Mouse (Mus musculus) liver, embryonic 13.5 days (tissue): Measurements from ENCODE around the gene Cmtm3. TPM values are rescaled to one million over a fixed set of nuclear protein-coding genes. Genes with fewer than 3 reads are reported as not detected.
"Not testable (repeated sequence)": the region's sequence is repeated elsewhere in the genome, so short reads cannot be mapped to it uniquely, and the experiment has no call there.

Experiments used
- ATAC-seq: fragments of 200-750 bp; cut with Nextera tagmentation; 2 replicates; pipeline ENCODE4 v1.8.0; 2017; ENCODE audit warnings: low read depth, mild to moderate bottlenecking, moderate number of reproducible peaks, moderate library complexity
- DNase-seq: peaks from one replicate; pipeline ENCODE4 v3.0.0; 2022
- H3K27ac ChIP-seq: fragments of 300-500 bp; sonication (generic); 2 replicates; pipeline ENCODE4 v1.5.1; 2015; ENCODE audit warnings: moderate library complexity, mild to moderate bottlenecking, inconsistent platforms
- H3K27me3 ChIP-seq: fragments of 300-500 bp; sonication (generic); 2 replicates; pipeline ENCODE4 v1.6.1; 2015; ENCODE audit warnings: mild to moderate bottlenecking, inconsistent platforms
- H3K36me3 ChIP-seq: fragments of 300-500 bp; sonication (generic); 2 replicates; pipeline ENCODE4 v1.6.1; 2015; ENCODE audit warnings: mild to moderate bottlenecking, inconsistent platforms
- H3K4me1 ChIP-seq: fragments of 300-500 bp; sonication (generic); replicated peaks from 2 replicates; pipeline ENCODE4 v1.6.1; 2015; ENCODE audit warnings: inconsistent platforms
- H3K4me2 ChIP-seq: fragments of 300-500 bp; sonication (generic); 2 replicates; pipeline ENCODE4 v1.6.1; 2015; ENCODE audit warnings: inconsistent platforms, mild to moderate bottlenecking, moderate library complexity
- H3K4me3 ChIP-seq: fragments of 300-500 bp; sonication (generic); replicated peaks from 2 replicates; pipeline ENCODE4 v1.5.1; 2015; ENCODE audit warnings: mild to moderate bottlenecking, inconsistent platforms
- H3K9ac ChIP-seq: fragments of 300-500 bp; sonication (generic); 2 replicates; pipeline ENCODE4 v1.6.1; 2015; ENCODE audit warnings: mild to moderate bottlenecking, inconsistent platforms
- H3K9me3 ChIP-seq: fragments of 300-500 bp; sonication (generic); replicated peaks from 2 replicates; pipeline ENCODE4 v1.6.1; 2016; ENCODE audit warnings: inconsistent platforms
- WGBS: fragments of 180-500 bp; shearing (Covaris S2); methylation state at CpG from one replicate; pipeline ENCODE4 v1.1.7; 2015; ENCODE audit not compliant: insufficient replicate concordance; 5-methylcytosine and 5-hydroxymethylcytosine counted together
- polyA plus RNA-seq: library from polyadenylated mRNA; unstranded; fragments of >200 nt; fragmentation: Nextera tagmentation; extraction: Ambion mirVana; gene quantifications from 2 replicates; pipeline ENCODE4 v1.2.1, GENCODE M21; 2015

Cmtm3 gene
- 20.9 and 23.5 TPM in 2 replicates for polyA plus RNA-seq

GRCm38 (mm10) chr8:104339229-104339982, at the start of gene Cmtm3:
Cmtm3 (plus strand) TSS chr8:104339410.
- ATAC-seq (no peak), DNase-seq (no peak)
- no peaks in the 10 kb centered on the region for H3K36me3 ChIP-seq
- H3K4me2 ChIP-seq = peak within 1 kb of the TSS; percentile 73
- peaks cover 33% of the 10 kb centered on the region for H3K4me1 ChIP-seq
- H3K4me3 ChIP-seq = peak within 1 kb of the TSS; percentile 61
- WGBS = 23% methylated on average over 18 of the region's 18 CpGs
- H3K9ac ChIP-seq = peak within 1 kb of the TSS; percentile 69
- peak within 1 kb of the TSS; percentile 12; the same call in 1 of the 2 replicates for H3K27ac ChIP-seq
- H3K27me3 ChIP-seq = peaks cover 13% of the 10 kb centered on the region
- no peaks in the 10 kb centered on the region for H3K9me3 ChIP-seq

DNA sequence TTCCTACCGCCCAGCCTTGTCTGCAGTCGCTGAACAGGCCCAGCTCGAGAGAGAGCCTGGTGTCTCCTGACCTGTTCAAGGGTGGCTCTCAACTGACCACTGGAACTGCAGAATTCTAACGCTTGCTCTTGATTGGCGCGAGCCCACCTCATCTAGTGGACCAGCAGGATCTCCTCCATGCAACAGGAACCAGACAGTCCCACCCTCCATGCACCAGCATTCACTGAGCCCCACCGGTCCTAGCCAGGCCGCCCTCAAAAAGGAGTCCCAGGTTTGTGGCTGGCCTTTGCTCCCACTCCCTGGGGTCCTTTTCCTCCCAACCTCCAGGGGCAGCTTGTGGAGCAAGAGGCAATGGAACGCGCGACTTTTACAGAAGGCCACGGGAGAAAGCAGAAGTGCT, 46.1 kb upstream of the Cmtm3 start, which contains the start of gene Cmtm2a:
TSS of gene Cmtm2a (minus strand) at position 101 of the 400 bp plus-strand sequence.
- WGBS = 76% methylated on average over 12 of the region's 12 CpGs
- not testable (repeated sequence) for H3K27ac ChIP-seq, ATAC-seq

DNA sequence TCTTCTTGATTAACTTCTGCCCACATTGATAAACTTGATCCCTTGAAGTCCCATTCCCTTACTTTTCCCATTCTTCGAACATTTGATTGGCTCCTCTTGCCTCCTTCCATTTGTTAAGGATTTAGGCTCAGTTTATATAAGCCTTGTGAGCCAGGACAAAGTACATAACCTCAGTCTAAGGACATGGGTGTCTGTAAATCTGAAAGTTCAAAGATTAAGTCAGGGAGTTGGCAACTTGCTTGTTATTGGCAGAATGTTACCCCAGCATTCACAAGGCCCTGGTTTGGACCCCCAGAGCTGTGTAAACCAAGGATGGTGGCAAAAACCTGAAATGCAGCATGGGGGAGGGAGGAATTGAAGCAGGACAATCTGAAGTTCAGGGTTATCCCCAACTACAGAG, 44.8 kb upstream of the Cmtm3 start:
- Histone ChIP-seq H3K27ac (no peak overlapping the region), H3K9me3 (no peaks in the 10 kb centered on the region), H3K4me1 (0 out of 2 replicates have a peak, but pooled peaks cover 3% of the 10 kb centered on the region), H3K9ac (no peak overlapping the region), H3K4me3 (no peak overlapping the region), H3K27me3 (no peaks in the 10 kb centered on the region), H3K36me3 (no peaks in the 10 kb centered on the region), H3K4me2 (no peak overlapping the region)
- ATAC-seq (no peak), DNase-seq (no peak)
- 63% methylated on average over 1 of the region's 1 CpGs for WGBS

More for the DNA sequence above, 46.1 kb upstream of the Cmtm3 start, which contains the start of gene Cmtm2a:
- not testable (repeated sequence) for H3K4me1 ChIP-seq, H3K4me2 ChIP-seq, DNase-seq, H3K9me3 ChIP-seq, H3K36me3 ChIP-seq, H3K9ac ChIP-seq, H3K4me3 ChIP-seq, H3K27me3 ChIP-seq

GRCm38 (mm10) chr8:104301577-104301976, 37.6 kb upstream of the Cmtm3 start:
- not testable (repeated sequence) for H3K9ac ChIP-seq, H3K4me3 ChIP-seq, H3K36me3 ChIP-seq, H3K27me3 ChIP-seq, H3K27ac ChIP-seq, DNase-seq, H3K4me1 ChIP-seq, H3K9me3 ChIP-seq, H3K4me2 ChIP-seq, ATAC-seq
- WGBS = 45% methylated on average over 3 of the region's 3 CpGs

DNA sequence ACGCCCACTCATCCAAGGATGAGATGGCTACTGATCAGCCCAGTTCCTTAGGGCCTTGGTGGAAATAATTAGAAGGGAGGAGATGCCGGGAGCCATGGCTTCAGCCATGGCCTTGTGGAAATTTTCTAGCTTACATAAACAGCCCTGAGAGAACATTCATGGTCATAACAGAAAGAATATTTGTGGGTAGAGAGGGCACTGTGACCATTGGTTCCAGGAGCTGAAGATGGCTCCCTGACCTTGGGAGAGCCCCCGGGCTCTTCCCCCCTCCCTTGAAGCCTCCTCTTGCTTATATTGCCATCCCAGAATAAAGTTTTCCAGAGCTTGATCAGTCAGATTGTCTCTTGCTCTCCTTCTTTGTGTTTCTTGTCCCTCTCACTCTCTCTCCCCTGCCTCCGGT, 36.7 kb upstream of the Cmtm3 start:
- not testable (repeated sequence) for H3K4me1 ChIP-seq, H3K9ac ChIP-seq, DNase-seq, H3K4me3 ChIP-seq, H3K36me3 ChIP-seq, H3K4me2 ChIP-seq, H3K9me3 ChIP-seq, H3K27ac ChIP-seq, ATAC-seq, H3K27me3 ChIP-seq
- 71% methylated on average over 4 of the region's 4 CpGs for WGBS

GRCm38 (mm10) chr8:104304962-104305361, 34.2 kb upstream of the Cmtm3 start:
- no peak for DNase-seq
- no peak overlapping the region for H3K9ac ChIP-seq
- H3K36me3 ChIP-seq = no peaks in the 10 kb centered on the region
- H3K4me3 ChIP-seq = no peak overlapping the region
- H3K4me2 ChIP-seq = no peak overlapping the region
- no peaks in the 10 kb centered on the region for H3K9me3 ChIP-seq
- peaks cover 4% of the 10 kb centered on the region; the same call in 1 of the 2 replicates for H3K4me1 ChIP-seq
- no peak for ATAC-seq
- no peaks in the 10 kb centered on the region for H3K27me3 ChIP-seq
- H3K27ac ChIP-seq = no peak overlapping the region
- 74% methylated on average over 11 of the region's 11 CpGs for WGBS

DNA sequence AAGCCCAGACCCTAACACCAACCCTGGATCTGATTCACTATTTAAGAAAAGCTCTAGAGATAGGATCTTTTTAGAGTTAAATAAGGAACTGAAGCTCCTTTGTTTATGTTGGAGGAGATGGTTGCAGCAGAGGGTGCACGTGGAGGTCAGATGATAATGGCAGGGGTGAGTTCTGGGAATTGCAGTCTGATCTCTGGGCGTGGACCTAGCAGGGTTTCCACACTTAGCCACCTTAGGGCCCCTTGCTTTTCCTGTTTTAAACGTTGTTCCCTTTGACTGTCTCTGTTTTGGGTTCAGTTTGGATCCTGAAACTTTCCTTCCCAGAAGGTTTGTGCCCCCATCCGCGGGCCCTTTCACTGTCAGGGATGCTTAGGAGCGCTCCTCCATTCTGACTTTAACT, 30.9 kb upstream of the Cmtm3 start:
- not testable (repeated sequence) for H3K9me3 ChIP-seq, H3K4me1 ChIP-seq, H3K36me3 ChIP-seq, H3K27ac ChIP-seq, H3K4me2 ChIP-seq, H3K9ac ChIP-seq, H3K27me3 ChIP-seq, H3K4me3 ChIP-seq, ATAC-seq, DNase-seq
- WGBS = 33% methylated on average over 6 of the region's 6 CpGs

- not testable (repeated sequence) for DNase-seq, H3K36me3 ChIP-seq, H3K4me2 ChIP-seq, H3K27ac ChIP-seq, H3K4me1 ChIP-seq, ATAC-seq, H3K27me3 ChIP-seq, H3K9ac ChIP-seq, H3K9me3 ChIP-seq, H3K4me3 ChIP-seq
- WGBS = 80% methylated on average over 36 of the region's 36 CpGs
These were observed 29.6 kb upstream of the Cmtm3 start, which contains the start of the genes Gm45711 and Cmtm1 for GRCm38 (mm10) chr8:104309441-104310155. Gm45711 (minus strand) TSS chr8:104310081. Cmtm1 (minus strand) TSS chr8:104310145.

- H3K4me2 ChIP-seq, DNase-seq, H3K9ac ChIP-seq, ATAC-seq, H3K4me3 ChIP-seq, H3K4me1 ChIP-seq, H3K27me3 ChIP-seq, H3K9me3 ChIP-seq, H3K27ac ChIP-seq, H3K36me3 ChIP-seq: not testable (repeated sequence)
- WGBS = 72% methylated on average over 3 of the region's 3 CpGs
These were observed 27.2 kb upstream of the Cmtm3 start for GRCm38 (mm10) chr8:104312023-104312422.

DNA sequence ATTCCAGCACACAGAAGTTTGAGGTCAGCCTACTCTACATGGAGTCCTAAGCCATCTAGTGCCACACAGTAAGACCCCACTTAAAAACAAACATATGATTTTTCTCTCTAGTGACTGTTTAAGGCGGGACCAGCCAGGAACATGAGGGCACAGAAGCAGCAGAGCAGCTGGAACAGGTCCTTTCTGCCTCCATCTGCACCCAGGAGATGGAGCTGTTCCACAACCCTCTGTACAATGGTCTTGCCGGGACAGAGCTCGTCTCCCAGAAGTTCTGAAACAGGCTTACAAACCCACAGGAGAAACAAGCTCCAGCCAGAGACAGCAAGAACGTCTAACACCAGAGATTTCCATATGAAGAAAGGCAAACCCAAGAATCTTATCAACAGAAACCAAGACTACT, 25.9 kb upstream of the Cmtm3 start:
- Histone ChIP-seq H3K4me2 (no peak overlapping the region), H3K4me1 (peaks cover 3% of the 10 kb centered on the region; the same call in 1 of the 2 replicates), H3K9ac (no peak overlapping the region), H3K27ac (no peak overlapping the region), H3K36me3 (no peaks in the 10 kb centered on the region), H3K27me3 (no peaks in the 10 kb centered on the region), H3K9me3 (no peaks in the 10 kb centered on the region), H3K4me3 (no peak overlapping the region)
- ATAC-seq (no peak), DNase-seq (no peak)
- WGBS = 43% methylated on average over 4 of the region's 4 CpGs

DNA sequence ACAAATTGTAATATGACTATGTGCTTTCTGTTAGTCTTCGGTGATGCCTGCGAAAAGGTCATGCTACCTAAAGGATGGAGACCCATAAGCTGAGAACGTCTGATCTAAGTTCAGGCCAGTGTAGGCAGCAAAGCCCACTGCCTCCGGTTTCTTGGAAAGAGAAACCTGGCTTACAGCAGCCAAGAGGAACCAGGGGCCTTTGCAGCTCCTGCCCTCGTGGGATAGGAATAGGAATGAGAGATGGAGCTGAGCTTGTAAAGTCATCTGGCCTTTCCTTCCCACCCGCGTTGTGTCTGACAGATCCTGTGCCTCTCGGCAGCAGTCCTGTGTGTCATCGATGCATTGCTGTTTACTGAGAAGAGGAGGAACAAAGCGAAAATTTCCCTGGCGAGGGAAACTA, 17.9 kb upstream of the Cmtm3 start, which contains the start of gene Gm11020:
TSS of gene Gm11020 (plus strand) at position 301 of the 400 bp plus-strand sequence.
- not testable (repeated sequence) for H3K4me3 ChIP-seq, H3K9ac ChIP-seq, H3K27me3 ChIP-seq, H3K27ac ChIP-seq, ATAC-seq, H3K4me2 ChIP-seq, DNase-seq, H3K4me1 ChIP-seq, H3K36me3 ChIP-seq, H3K9me3 ChIP-seq
- WGBS = 70% methylated on average over 11 of the region's 11 CpGs
